Mouse (Mus musculus) kidney, adult 2 months (tissue): Measurements from ENCODE around the gene Myh6.

Source experiments
- CTCF ChIP-seq: fragments of 200-500 bp; conservative IDR thresholded peaks from 2 replicates; pipeline ENCODE4 v1.5.1; 2011; ENCODE audit warnings: low read depth, mild to moderate bottlenecking, control low read depth, low read length, moderate library complexity, mixed read lengths; ENCODE audit not compliant: insufficient read depth, insufficient read length
- POLR2A ChIP-seq: fragments of 200-500 bp; IDR thresholded peaks from one replicate; pipeline ENCODE4 v1.6.1; 2011; ENCODE audit warnings: low read depth, low read length, control low read depth

GRCm38 (mm10) chr14:54994869-54995186 lies 28.1 kb upstream of the Myh6 start:
- no peak for TF ChIP-seq CTCF
- no peak for TF ChIP-seq POLR2A
